Mouse (Mus musculus): ENCODE measurements around the gene Bsg. TPM values are rescaled to one million over a fixed set of nuclear protein-coding genes. Genes with fewer than 3 reads are reported as not detected.
"Not testable (repeated sequence)": the region's sequence is repeated elsewhere in the genome, so short reads cannot be mapped to it uniquely, and the experiment has no call there.

The Bsg gene
- total and polyA plus RNA-seq, 2 experiments: 523 to 652 TPM

- Histone ChIP-seq H3K4me3 (ENCODE audit: insufficient read depth, low read depth, low read length) (no peak overlapping the region), H3K9ac (ENCODE audit: low read depth, low read length) (no peak overlapping the region), H3K79me2 (ENCODE audit: control insufficient read depth, insufficient read depth, low read length) (peaks cover 15% of the 10 kb centered on the region; the same call in 1 of the 2 replicates), H3K36me3 (ENCODE audit: control insufficient read depth, insufficient read depth, low read length) (no peaks in the 10 kb centered on the region), H3K27ac (replicated peaks; ENCODE audit: insufficient read depth, low read depth, low read length) (peak overlapping the region; percentile 45), H3K4me1 (ENCODE audit: control insufficient read depth, insufficient read depth, low read length) (peaks cover 29% of the 10 kb centered on the region), H3K27me3 (ENCODE audit: control insufficient read depth, insufficient read depth, low read length) (no peaks in the 10 kb centered on the region)
- WGBS: 21% methylated on average over 10 of the region's 10 CpGs
- DNase-seq (ENCODE audit: extremely low read depth, low read depth, low spot score): peak; percentile 92
- no peak for TF ChIP-seq POLR2A (IDR thresholded peaks at IDR 0.05; ENCODE audit: extremely low read depth, insufficient read depth, low read length)
- no peak for TF ChIP-seq CTCF (IDR thresholded peaks at IDR 0.05; ENCODE audit: low read depth, low read length)
These were observed 2.7 kb upstream of the Bsg start for GRCm38 (mm10) chr10:79701443-79702129.

- not testable (repeated sequence) for H3K27ac ChIP-seq (replicated peaks; ENCODE audit: insufficient read depth, low read depth, low read length); DNase-seq (ENCODE audit: extremely low read depth, low read depth, low spot score); H3K27me3 ChIP-seq (ENCODE audit: control insufficient read depth, insufficient read depth, low read length); H3K9ac ChIP-seq (ENCODE audit: low read depth, low read length); H3K36me3 ChIP-seq (ENCODE audit: control insufficient read depth, insufficient read depth, low read length); H3K4me3 ChIP-seq (ENCODE audit: insufficient read depth, low read depth, low read length)
- Histone ChIP-seq H3K79me2 (ENCODE audit: control insufficient read depth, insufficient read depth, low read length) (peaks cover 25% of the 10 kb centered on the region), H3K4me1 (ENCODE audit: control insufficient read depth, insufficient read depth, low read length) (peaks cover 37% of the 10 kb centered on the region)
- 89% methylated on average over 4 of the region's 4 CpGs for WGBS
These were observed 1.3 kb upstream of the Bsg start for GRCm38 (mm10) chr10:79702970-79703369.

GRCm38 (mm10) chr10:79703541-79703940, 750 bp upstream of the Bsg start:
- Histone ChIP-seq H3K27me3 (ENCODE audit: control insufficient read depth, insufficient read depth, low read length) (no peaks in the 10 kb centered on the region), H3K36me3 (ENCODE audit: control insufficient read depth, insufficient read depth, low read length) (no peaks in the 10 kb centered on the region), H3K4me3 (ENCODE audit: insufficient read depth, low read depth, low read length) (no peak overlapping the region), H3K27ac (replicated peaks; ENCODE audit: insufficient read depth, low read depth, low read length) (no peak overlapping the region), H3K4me1 (ENCODE audit: control insufficient read depth, insufficient read depth, low read length) (peaks cover 37% of the 10 kb centered on the region), H3K9ac (ENCODE audit: low read depth, low read length) (no peak overlapping the region), H3K79me2 (ENCODE audit: control insufficient read depth, insufficient read depth, low read length) (peaks cover 27% of the 10 kb centered on the region)
- DNase-seq (ENCODE audit: extremely low read depth, low read depth, low spot score): no peak
- WGBS: 86% methylated on average over 10 of the region's 10 CpGs
- TF ChIP-seq CTCF (IDR thresholded peaks at IDR 0.05; ENCODE audit: low read depth, low read length): no peak
- no peak for TF ChIP-seq POLR2A (IDR thresholded peaks at IDR 0.05; ENCODE audit: extremely low read depth, insufficient read depth, low read length)

- no peak for TF ChIP-seq CTCF (IDR thresholded peaks at IDR 0.05; ENCODE audit: low read depth, low read length)
- TF ChIP-seq POLR2A (IDR thresholded peaks at IDR 0.05; ENCODE audit: extremely low read depth, insufficient read depth, low read length): no peak
- no peaks in the 10 kb centered on the region for H3K36me3 ChIP-seq (ENCODE audit: control insufficient read depth, insufficient read depth, low read length)
- 2% methylated on average over 10 of the region's 10 CpGs for WGBS
- DNase-seq (ENCODE audit: extremely low read depth, low read depth, low spot score): no peak
- H3K27me3 ChIP-seq (ENCODE audit: control insufficient read depth, insufficient read depth, low read length): no peaks in the 10 kb centered on the region
- H3K79me2 ChIP-seq (ENCODE audit: control insufficient read depth, insufficient read depth, low read length): peaks cover 31% of the 10 kb centered on the region
- peak overlapping the region; percentile 92 for H3K27ac ChIP-seq (replicated peaks; ENCODE audit: insufficient read depth, low read depth, low read length)
- peak overlapping the region; percentile 96 for H3K9ac ChIP-seq (ENCODE audit: low read depth, low read length)
- peaks cover 37% of the 10 kb centered on the region for H3K4me1 ChIP-seq (ENCODE audit: control insufficient read depth, insufficient read depth, low read length)
- H3K4me3 ChIP-seq (ENCODE audit: insufficient read depth, low read depth, low read length): peak overlapping the region; percentile 93
These were observed 674 bp downstream of the Bsg start for GRCm38 (mm10) chr10:79704970-79705360.

GRCm38 (mm10) chr10:79705951-79706350, 1.7 kb downstream of the Bsg start:
- DNase-seq (ENCODE audit: extremely low read depth, low read depth, low spot score): no peak
- H3K4me1 ChIP-seq (ENCODE audit: control insufficient read depth, insufficient read depth, low read length): peaks cover 36% of the 10 kb centered on the region

GRCm38 (mm10) chr10:79706406-79707094, 2.3 kb downstream of the Bsg start:
- H3K27ac ChIP-seq (replicated peaks; ENCODE audit: insufficient read depth, low read depth, low read length): peak overlapping the region; percentile 56
- 25% methylated on average over 5 of the region's 5 CpGs for WGBS
- no peaks in the 10 kb centered on the region for H3K27me3 ChIP-seq (ENCODE audit: control insufficient read depth, insufficient read depth, low read length)
- no peak overlapping the region for H3K4me3 ChIP-seq (ENCODE audit: insufficient read depth, low read depth, low read length)
- H3K79me2 ChIP-seq (ENCODE audit: control insufficient read depth, insufficient read depth, low read length): peaks cover 31% of the 10 kb centered on the region
- TF ChIP-seq CTCF (IDR thresholded peaks at IDR 0.05; ENCODE audit: low read depth, low read length) (no peak), POLR2A (IDR thresholded peaks at IDR 0.05; ENCODE audit: extremely low read depth, insufficient read depth, low read length) (no peak)
- peak overlapping the region; percentile 44 for H3K9ac ChIP-seq (ENCODE audit: low read depth, low read length)
- H3K4me1 ChIP-seq (ENCODE audit: control insufficient read depth, insufficient read depth, low read length): peaks cover 31% of the 10 kb centered on the region
- H3K36me3 ChIP-seq (ENCODE audit: control insufficient read depth, insufficient read depth, low read length): peaks cover 3% of the 10 kb centered on the region; the same call in 1 of the 2 replicates
- DNase-seq (ENCODE audit: extremely low read depth, low read depth, low spot score): peak; percentile 83

More at GRCm38 (mm10) chr10:79705951-79706350, 1.7 kb downstream of the Bsg start:
- Histone ChIP-seq H3K9ac (ENCODE audit: low read depth, low read length) (peak overlapping the region; percentile 44), H3K4me3 (ENCODE audit: insufficient read depth, low read depth, low read length) (no peak overlapping the region; the same call in 1 of the 2 replicates), H3K79me2 (ENCODE audit: control insufficient read depth, insufficient read depth, low read length) (peaks cover 31% of the 10 kb centered on the region), H3K27me3 (ENCODE audit: control insufficient read depth, insufficient read depth, low read length) (no peaks in the 10 kb centered on the region), H3K36me3 (ENCODE audit: control insufficient read depth, insufficient read depth, low read length) (peaks cover 3% of the 10 kb centered on the region; the same call in 1 of the 2 replicates), H3K27ac (replicated peaks; ENCODE audit: insufficient read depth, low read depth, low read length) (peak overlapping the region; percentile 56)
- 43% methylated on average over 5 of the region's 5 CpGs for WGBS
- no peak for TF ChIP-seq CTCF (IDR thresholded peaks at IDR 0.05; ENCODE audit: low read depth, low read length)
- TF ChIP-seq POLR2A (IDR thresholded peaks at IDR 0.05; ENCODE audit: extremely low read depth, insufficient read depth, low read length): no peak

Measured in liver, adult 2 months (tissue).